Mouse (Mus musculus) kidney, embryonic 14.5 days (tissue): ENCODE measurements around the gene Golga4. TPM values are rescaled to one million over a fixed set of nuclear protein-coding genes. Genes with fewer than 3 reads are reported as not detected.

ENCODE experiments used
- ATAC-seq: fragments of 200-750 bp; cut with Nextera tagmentation; 2 replicates; pipeline ENCODE4 v1.8.0; 2017; ENCODE audit warnings: moderate number of reproducible peaks, mild to moderate bottlenecking, moderate TSS enrichment, moderate library complexity; ENCODE audit not compliant: low FRiP score, low TSS enrichment
- H3K27ac ChIP-seq: fragments of 300-500 bp; sonication (generic); 2 replicates; pipeline ENCODE4 v1.5.1; 2014; ENCODE audit warnings: low read depth, mild to moderate bottlenecking, low read length, moderate library complexity, mixed read lengths
- H3K27me3 ChIP-seq: fragments of 300-500 bp; sonication (generic); 2 replicates; pipeline ENCODE4 v1.6.1; 2014; ENCODE audit warnings: mild to moderate bottlenecking, low read length; ENCODE audit not compliant: control insufficient read depth, insufficient read depth
- H3K36me3 ChIP-seq: fragments of 300-500 bp; sonication (generic); 2 replicates; pipeline ENCODE4 v1.6.1; 2014; ENCODE audit warnings: low read length, mixed read lengths; ENCODE audit not compliant: control insufficient read depth, insufficient read depth
- H3K4me1 ChIP-seq: fragments of 300-500 bp; sonication (generic); 2 replicates; pipeline ENCODE4 v1.6.1; 2014; ENCODE audit warnings: low read length, mixed read lengths; ENCODE audit not compliant: control insufficient read depth, insufficient read depth
- H3K4me2 ChIP-seq: fragments of 300-500 bp; sonication (generic); replicated peaks from 2 replicates; pipeline ENCODE4 v1.6.1; 2014; ENCODE audit warnings: low read depth, mild to moderate bottlenecking, low read length
- H3K4me3 ChIP-seq: fragments of 300-500 bp; sonication (generic); 2 replicates; pipeline ENCODE4 v1.5.1; 2014; ENCODE audit warnings: mild to moderate bottlenecking, low read length
- H3K9ac ChIP-seq: fragments of 300-500 bp; sonication (generic); 2 replicates; pipeline ENCODE4 v1.6.1; 2014; ENCODE audit warnings: low read depth, mild to moderate bottlenecking, low read length, moderate library complexity
- H3K9me3 ChIP-seq: fragments of 300-500 bp; sonication (generic); 2 replicates; pipeline ENCODE4 v1.6.1; 2016; ENCODE audit warnings: low read length; ENCODE audit not compliant: control insufficient read depth
- WGBS: fragments of 180-500 bp; shearing (Covaris S2); extraction: QIAGEN DNeasy Blood & Tissue Kit; methylation state at CpG from one replicate; pipeline ENCODE4 v1.1.7; 2014; 5-methylcytosine and 5-hydroxymethylcytosine counted together
- polyA plus RNA-seq: library from polyadenylated mRNA; unstranded; fragments of >200 nt; fragmentation: Nextera tagmentation; extraction: Ambion mirVana; gene quantifications from 2 replicates; pipeline ENCODE4 v1.2.1, GENCODE M21; 2014

Golga4 gene
- polyA plus RNA-seq, 1 experiment from 2014 or later = 70.7 TPM

DNA sequence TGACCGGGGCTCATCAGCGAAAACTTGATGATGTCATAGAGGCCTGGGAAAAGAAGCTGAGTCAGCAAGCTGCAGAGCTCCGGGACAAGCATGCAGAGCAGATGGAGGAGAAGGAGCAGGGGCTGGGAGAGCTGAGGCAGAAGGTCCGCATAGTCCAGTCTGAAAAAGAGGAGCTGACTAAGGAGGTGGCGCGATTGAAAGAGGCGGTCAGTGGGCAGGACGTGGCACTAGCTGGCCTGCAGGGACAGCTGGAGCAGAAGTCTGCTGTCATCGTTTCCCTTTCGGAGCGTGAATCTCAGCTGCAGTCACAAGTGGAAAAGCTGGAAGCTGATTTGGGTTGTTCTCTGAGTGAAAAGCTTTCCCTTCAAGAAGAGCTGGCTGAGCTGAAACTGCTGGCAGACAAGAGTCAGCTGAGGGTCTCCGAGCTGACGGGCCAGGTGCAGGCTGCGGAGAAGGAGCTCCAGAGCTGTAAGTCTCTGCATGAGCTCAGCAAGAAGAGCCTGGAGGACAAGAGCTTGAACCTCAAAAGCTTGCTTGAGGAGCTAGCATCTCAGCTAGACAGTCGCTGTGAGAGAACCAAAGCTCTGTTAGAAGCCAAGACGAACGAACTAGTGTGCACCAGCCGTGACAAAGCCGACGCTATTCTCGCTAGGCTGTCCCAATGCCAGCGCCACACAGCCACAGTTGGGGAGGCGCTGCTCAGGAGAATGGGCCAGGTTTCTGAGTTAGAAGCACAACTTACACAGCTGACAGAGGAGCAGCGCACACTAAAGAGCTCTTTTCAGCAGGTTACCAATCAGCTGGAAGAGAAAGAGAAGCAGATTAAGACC lies 51.1 kb downstream of the Golga4 start:
- Histone ChIP-seq H3K9me3 (no peaks in the 10 kb centered on the region), H3K4me1 (no peaks in the 10 kb centered on the region), H3K4me2 (no peak overlapping the region), H3K27ac (no peak overlapping the region), H3K27me3 (no peaks in the 10 kb centered on the region), H3K36me3 (peaks cover 86% of the 10 kb centered on the region), H3K9ac (no peak overlapping the region), H3K4me3 (no peak overlapping the region)
- WGBS = 89% methylated on average over 24 of the region's 24 CpGs
- ATAC-seq = no peak

- H3K4me2 ChIP-seq = no peak overlapping the region
- no peaks in the 10 kb centered on the region for H3K27me3 ChIP-seq
- no peak overlapping the region for H3K4me3 ChIP-seq
- WGBS = 96% methylated on average over 11 of the region's 11 CpGs
- H3K9ac ChIP-seq = no peak overlapping the region
- H3K27ac ChIP-seq = no peak overlapping the region
- no peak for ATAC-seq
- no peaks in the 10 kb centered on the region for H3K4me1 ChIP-seq
- H3K9me3 ChIP-seq = no peaks in the 10 kb centered on the region
- H3K36me3 ChIP-seq = peaks cover 92% of the 10 kb centered on the region
Measured at GRCm38 (mm10) chr9:118563356-118563755, 57.3 kb downstream of the Golga4 start.

- 94% methylated on average over 7 of the region's 7 CpGs for WGBS
- H3K27ac ChIP-seq = no peak overlapping the region
- no peaks in the 10 kb centered on the region for H3K4me1 ChIP-seq
- H3K4me3 ChIP-seq = no peak overlapping the region
- H3K36me3 ChIP-seq = peaks cover 88% of the 10 kb centered on the region
- no peaks in the 10 kb centered on the region for H3K27me3 ChIP-seq
- no peak for ATAC-seq
- H3K9me3 ChIP-seq = no peaks in the 10 kb centered on the region
- no peak overlapping the region for H3K4me2 ChIP-seq
- no peak overlapping the region for H3K9ac ChIP-seq
Measured at GRCm38 (mm10) chr9:118563866-118564265, 57.8 kb downstream of the Golga4 start.

GRCm38 (mm10) chr9:118564696-118565095 lies 58.6 kb downstream of the Golga4 start:
- 88% methylated on average over 16 of the region's 16 CpGs for WGBS
- H3K27me3 ChIP-seq = no peaks in the 10 kb centered on the region
- H3K9me3 ChIP-seq = no peaks in the 10 kb centered on the region
- no peak overlapping the region for H3K4me3 ChIP-seq
- ATAC-seq = no peak
- H3K4me2 ChIP-seq = no peak overlapping the region
- H3K9ac ChIP-seq = no peak overlapping the region
- no peak overlapping the region for H3K27ac ChIP-seq
- H3K4me1 ChIP-seq = no peaks in the 10 kb centered on the region
- peaks cover 88% of the 10 kb centered on the region for H3K36me3 ChIP-seq

DNA sequence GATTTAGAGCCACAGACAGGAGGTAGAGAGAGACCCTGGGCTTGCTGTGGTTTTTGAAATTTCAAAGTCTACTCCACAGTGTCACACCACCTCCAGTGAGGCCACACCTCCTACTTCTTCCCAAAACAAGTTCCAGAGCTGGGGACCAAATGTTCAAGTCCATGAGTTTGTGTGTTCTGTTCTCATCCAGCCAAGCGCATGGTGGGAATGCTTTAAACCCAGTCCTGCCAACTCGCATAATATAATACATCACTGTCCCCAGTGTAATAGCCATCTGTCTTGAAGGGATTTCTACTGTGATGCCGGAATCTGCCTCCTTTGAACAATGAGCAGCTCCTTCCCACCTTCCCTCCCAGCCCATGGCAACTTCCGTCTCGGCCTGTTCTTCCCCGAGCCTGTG lies 63.3 kb downstream of the Golga4 start:
- no peaks in the 10 kb centered on the region for H3K9me3 ChIP-seq
- no peak for ATAC-seq
- no peaks in the 10 kb centered on the region for H3K4me1 ChIP-seq
- H3K27ac ChIP-seq = no peak overlapping the region
- H3K4me2 ChIP-seq = no peak overlapping the region
- peaks cover 88% of the 10 kb centered on the region for H3K36me3 ChIP-seq
- H3K27me3 ChIP-seq = no peaks in the 10 kb centered on the region
- no peak overlapping the region for H3K4me3 ChIP-seq
- no peak overlapping the region for H3K9ac ChIP-seq
- WGBS = 91% methylated on average over 6 of the region's 6 CpGs

DNA sequence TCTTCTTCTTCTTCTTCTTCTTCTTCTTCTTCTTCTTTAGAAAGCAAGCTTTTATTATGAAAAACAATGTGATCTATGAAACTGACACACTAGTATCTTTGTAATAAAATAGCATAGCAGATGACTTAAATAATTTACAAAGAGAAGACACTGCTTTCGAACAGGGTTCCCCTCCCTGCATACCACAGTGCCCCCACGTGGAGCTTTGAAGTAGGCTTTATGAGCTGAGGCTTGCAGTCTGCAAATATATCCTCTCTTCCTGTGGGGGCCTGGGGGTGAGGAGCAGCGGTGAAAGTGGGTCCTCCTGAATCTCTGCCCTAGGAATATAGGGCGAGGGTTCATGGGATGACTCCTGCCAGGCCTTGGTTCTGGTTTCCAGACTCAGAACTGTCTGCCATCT lies 64.8 kb downstream of the Golga4 start:
- Histone ChIP-seq H3K36me3 (peaks cover 84% of the 10 kb centered on the region), H3K4me2 (no peak overlapping the region)

DNA sequence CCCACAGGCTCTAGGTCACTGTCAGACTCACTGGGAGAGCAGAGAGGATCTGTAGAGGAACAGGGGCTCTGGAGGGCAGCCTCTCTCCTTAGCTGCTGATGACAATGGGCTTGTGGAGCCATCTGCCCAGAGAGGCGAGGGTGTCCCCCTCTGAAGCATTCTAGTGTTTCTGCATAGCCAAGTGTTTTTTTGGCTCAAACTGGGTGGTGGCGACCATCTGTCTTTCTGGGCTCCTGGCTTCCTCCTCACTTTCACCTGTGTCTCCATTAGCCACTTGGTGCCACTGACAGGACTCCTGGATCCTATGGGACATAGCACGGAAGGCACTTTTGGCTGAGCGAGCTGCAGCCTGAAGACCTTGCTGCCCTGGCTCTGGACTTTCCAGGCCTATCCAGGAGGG lies 65.6 kb downstream of the Golga4 start:
- no peak overlapping the region for H3K4me3 ChIP-seq
- 87% methylated on average over 4 of the region's 4 CpGs for WGBS
- ATAC-seq = no peak
- H3K36me3 ChIP-seq = peaks cover 82% of the 10 kb centered on the region
- H3K27ac ChIP-seq = no peak overlapping the region
- no peaks in the 10 kb centered on the region for H3K4me1 ChIP-seq
- H3K4me2 ChIP-seq = no peak overlapping the region
- no peaks in the 10 kb centered on the region for H3K27me3 ChIP-seq
- no peaks in the 10 kb centered on the region for H3K9me3 ChIP-seq
- H3K9ac ChIP-seq = no peak overlapping the region

More for the DNA sequence above, 64.8 kb downstream of the Golga4 start:
- H3K27ac ChIP-seq = no peak overlapping the region
- no peak for ATAC-seq
- no peaks in the 10 kb centered on the region for H3K27me3 ChIP-seq
- no peaks in the 10 kb centered on the region for H3K4me1 ChIP-seq
- H3K4me3 ChIP-seq = no peak overlapping the region
- WGBS = 81% methylated on average over 4 of the region's 4 CpGs
- H3K9ac ChIP-seq = no peak overlapping the region
- H3K9me3 ChIP-seq = no peaks in the 10 kb centered on the region

DNA sequence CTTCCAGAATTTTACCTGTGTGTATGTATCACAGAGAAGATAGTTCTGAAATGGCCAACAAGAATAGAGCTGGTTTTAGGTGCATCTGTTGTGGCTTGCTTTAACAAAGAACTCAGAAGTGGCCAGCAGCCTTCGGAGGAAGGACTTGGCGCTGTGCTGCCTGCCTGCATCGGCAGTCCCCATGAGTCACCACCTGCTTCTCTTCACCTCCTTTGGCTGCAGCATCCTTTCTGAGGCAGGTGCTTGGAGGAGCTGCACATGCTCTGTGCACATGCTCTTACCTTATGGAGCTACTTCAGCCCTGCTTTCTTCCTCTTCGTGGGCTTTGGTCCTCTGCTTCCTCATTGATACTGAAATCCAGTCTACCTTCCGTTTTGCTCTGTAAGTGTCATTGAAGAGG lies 68.8 kb downstream of the Golga4 start:
- Histone ChIP-seq H3K9me3 (no peaks in the 10 kb centered on the region), H3K27me3 (no peaks in the 10 kb centered on the region), H3K27ac (no peak overlapping the region), H3K36me3 (peaks cover 77% of the 10 kb centered on the region), H3K4me2 (no peak overlapping the region), H3K9ac (no peak overlapping the region), H3K4me1 (no peaks in the 10 kb centered on the region), H3K4me3 (no peak overlapping the region)
- WGBS = 96% methylated on average over 5 of the region's 5 CpGs
- ATAC-seq = no peak

- Histone ChIP-seq H3K27ac (no peak overlapping the region), H3K9me3 (no peaks in the 10 kb centered on the region), H3K4me2 (no peak overlapping the region), H3K4me1 (no peaks in the 10 kb centered on the region), H3K4me3 (no peak overlapping the region), H3K9ac (no peak overlapping the region), H3K27me3 (no peaks in the 10 kb centered on the region), H3K36me3 (peaks cover 61% of the 10 kb centered on the region)
- ATAC-seq = no peak
- 76% methylated on average over 6 of the region's 6 CpGs for WGBS
Measured at GRCm38 (mm10) chr9:118580371-118580770, 74.3 kb downstream of the Golga4 start.
